Mouse (Mus musculus) midbrain, embryonic 15.5 days (tissue): ENCODE measurements at regions not wholly inside any gene's neighbourhood (a gene's known extent, or its start where the extent isn't known, plus 50 kb on each side); places are given as distances from the start of the nearest gene placed in this dataset.

Experiments
- ATAC-seq: fragments of 200-750 bp; cut with Nextera tagmentation; replicated peaks from 2 replicates; pipeline ENCODE4 v1.8.0; 2017; ENCODE audit warnings: moderate TSS enrichment
- H3K27ac ChIP-seq: fragments of 300-500 bp; sonication (generic); 2 replicates; pipeline ENCODE4 v1.5.1; 2015; ENCODE audit warnings: mild to moderate bottlenecking, inconsistent platforms
- H3K27me3 ChIP-seq: fragments of 300-500 bp; sonication (generic); replicated peaks from 2 replicates; pipeline ENCODE4 v1.6.1; 2015; ENCODE audit warnings: inconsistent platforms
- H3K36me3 ChIP-seq: fragments of 300-500 bp; sonication (generic); replicated peaks from 2 replicates; pipeline ENCODE4 v1.6.1; 2015; ENCODE audit warnings: inconsistent platforms
- H3K4me1 ChIP-seq: fragments of 300-500 bp; sonication (generic); 2 replicates; pipeline ENCODE4 v1.6.1; 2015; ENCODE audit warnings: inconsistent platforms
- H3K4me2 ChIP-seq: fragments of 300-500 bp; sonication (generic); 2 replicates; pipeline ENCODE4 v1.6.1; 2015; ENCODE audit warnings: inconsistent platforms, mild to moderate bottlenecking, moderate library complexity
- H3K4me3 ChIP-seq: fragments of 300-500 bp; sonication (generic); 2 replicates; pipeline ENCODE4 v1.5.1; 2015; ENCODE audit warnings: mild to moderate bottlenecking, inconsistent platforms
- H3K9ac ChIP-seq: fragments of 300-500 bp; sonication (generic); 2 replicates; pipeline ENCODE4 v1.6.1; 2015; ENCODE audit warnings: mild to moderate bottlenecking, inconsistent platforms
- H3K9me3 ChIP-seq: fragments of 300-500 bp; sonication (generic); 2 replicates; pipeline ENCODE4 v1.6.1; 2016; ENCODE audit warnings: inconsistent platforms
- WGBS: fragments of 180-500 bp; shearing (Covaris S2); methylation state at CpG from one replicate; pipeline ENCODE4 v1.1.7; 2015; ENCODE audit warnings: mixed read lengths; 5-methylcytosine and 5-hydroxymethylcytosine counted together

DNA sequence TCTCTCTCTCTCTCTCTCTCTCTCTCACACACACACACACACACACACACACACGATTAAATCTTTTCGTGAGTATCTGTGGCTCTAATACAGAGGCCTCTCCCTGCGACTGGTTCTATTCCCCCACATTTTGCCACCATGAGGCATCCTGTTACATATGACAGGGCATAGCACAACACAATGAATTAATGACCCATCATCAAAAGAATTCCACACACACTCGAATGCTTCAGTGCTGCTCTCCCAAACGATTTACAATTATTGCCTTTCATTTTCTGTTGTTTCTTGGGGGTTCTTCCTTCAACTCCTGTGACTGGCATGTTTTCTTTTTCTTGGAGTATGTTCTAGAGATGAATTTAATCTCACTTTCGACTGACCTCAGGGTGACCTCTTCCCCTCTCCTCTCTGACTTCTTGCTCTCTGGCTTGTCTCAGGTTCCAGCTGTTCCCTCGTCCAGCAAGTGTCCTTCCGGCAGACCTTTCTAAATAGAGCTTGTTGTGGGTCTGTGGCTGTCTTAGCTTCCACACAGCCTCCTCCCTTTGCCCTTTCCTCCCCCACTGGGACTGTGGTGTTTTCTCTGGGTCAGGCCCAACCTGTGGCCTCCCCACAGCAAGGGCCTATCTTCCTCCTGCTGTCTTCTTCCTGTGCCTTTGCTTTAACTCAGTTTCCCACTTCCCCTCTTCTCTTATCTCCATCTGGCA lies 124.1 kb upstream of the Ccdc122 start:
- H3K4me2 ChIP-seq: no peak overlapping the region
- no peak for ATAC-seq
- no peaks in the 10 kb centered on the region for H3K27me3 ChIP-seq
- WGBS: 63% methylated on average over 8 of the region's 8 CpGs
- H3K27ac ChIP-seq: no peak overlapping the region
- no peak overlapping the region for H3K9ac ChIP-seq
- H3K9me3 ChIP-seq: no peaks in the 10 kb centered on the region
- H3K4me1 ChIP-seq: no peaks in the 10 kb centered on the region
- H3K4me3 ChIP-seq: no peak overlapping the region
- no peaks in the 10 kb centered on the region for H3K36me3 ChIP-seq

DNA sequence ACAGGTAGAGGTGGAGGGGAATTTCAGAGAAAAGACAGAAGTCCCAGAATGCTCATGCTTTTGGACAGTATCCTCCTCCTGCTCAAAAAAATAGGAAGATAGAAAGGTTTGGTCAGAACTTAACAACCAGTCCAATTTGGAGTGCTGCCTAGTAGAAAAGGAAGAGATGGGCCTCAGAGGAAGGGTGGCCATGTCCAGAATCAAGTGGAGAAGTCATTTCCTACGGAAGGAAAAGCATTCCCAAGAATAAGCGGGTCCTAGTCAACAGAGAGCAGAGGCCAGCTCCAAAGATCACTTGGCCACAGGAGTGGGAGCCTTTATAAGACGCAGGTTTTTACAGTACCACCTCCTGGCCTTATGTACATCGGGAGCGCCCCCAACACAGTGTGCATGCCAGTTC lies 125.3 kb upstream of the Ccdc122 start:
- Histone ChIP-seq H3K36me3 (no peaks in the 10 kb centered on the region), H3K27ac (no peak overlapping the region), H3K9me3 (no peaks in the 10 kb centered on the region), H3K4me3 (no peak overlapping the region), H3K4me1 (no peaks in the 10 kb centered on the region), H3K4me2 (no peak overlapping the region), H3K27me3 (no peaks in the 10 kb centered on the region), H3K9ac (no peak overlapping the region)
- 93% methylated on average over 5 of the region's 5 CpGs for WGBS
- ATAC-seq: no peak

- Histone ChIP-seq H3K27me3 (no peaks in the 10 kb centered on the region), H3K4me3 (no peak overlapping the region), H3K27ac (no peak overlapping the region), H3K9me3 (no peaks in the 10 kb centered on the region), H3K9ac (no peak overlapping the region), H3K36me3 (no peaks in the 10 kb centered on the region), H3K4me2 (no peak overlapping the region), H3K4me1 (no peaks in the 10 kb centered on the region)
- WGBS: 94% methylated on average over 5 of the region's 5 CpGs
- no peak for ATAC-seq
These were observed 126.4 kb upstream of the Ccdc122 start for GRCm38 (mm10) chr14:76910186-76910585.

DNA sequence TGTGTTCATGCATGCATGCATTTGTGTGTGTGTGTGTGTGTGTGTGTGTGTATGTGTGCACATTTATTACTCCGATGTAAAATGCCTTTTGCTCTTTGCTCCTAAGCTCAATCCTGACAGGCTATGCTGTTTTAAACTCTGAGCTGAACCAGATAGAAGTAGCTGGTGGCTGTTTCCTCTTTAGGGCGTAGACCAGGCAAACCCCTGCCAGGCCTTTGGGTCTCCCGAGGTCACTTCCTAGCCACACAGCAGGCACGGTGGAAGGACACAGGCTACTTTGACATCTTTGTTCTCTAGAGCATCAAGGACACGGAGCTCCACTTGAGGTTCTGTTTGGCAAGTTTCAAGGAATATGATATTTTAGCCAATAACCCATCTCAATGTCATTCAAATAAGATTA lies 128.6 kb upstream of the Ccdc122 start:
- Histone ChIP-seq H3K4me3 (no peak overlapping the region), H3K27me3 (no peaks in the 10 kb centered on the region), H3K9me3 (no peaks in the 10 kb centered on the region), H3K9ac (no peak overlapping the region), H3K27ac (no peak overlapping the region), H3K4me1 (no peaks in the 10 kb centered on the region), H3K4me2 (no peak overlapping the region), H3K36me3 (no peaks in the 10 kb centered on the region)
- WGBS: 73% methylated on average over 5 of the region's 5 CpGs
- no peak for ATAC-seq

GRCm38 (mm10) chr14:76902962-76903757 lies 133.4 kb upstream of the Ccdc122 start:
- no peak overlapping the region for H3K9ac ChIP-seq
- ATAC-seq: no peak
- 76% methylated on average over 1 of the region's 1 CpGs for WGBS

DNA sequence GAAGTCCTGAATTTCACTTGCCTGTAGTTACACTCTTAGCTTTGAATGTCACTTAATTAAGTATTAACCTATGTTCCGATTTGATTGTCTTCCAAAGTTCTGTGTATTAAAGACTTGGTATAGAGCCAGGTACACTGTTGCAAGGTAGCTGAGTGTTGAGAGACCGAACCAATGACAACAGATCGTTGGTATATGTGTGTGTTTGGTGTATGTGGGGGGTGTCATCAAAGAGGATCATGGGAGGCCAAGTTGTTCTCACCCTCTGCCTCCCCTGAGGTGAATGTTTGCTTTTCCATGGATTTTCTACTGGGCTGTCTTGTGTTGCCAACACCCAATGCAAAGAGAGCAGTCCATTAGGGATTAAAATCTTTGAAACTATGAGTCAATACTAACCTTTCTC lies 135.1 kb upstream of the Ccdc122 start:
- Histone ChIP-seq H3K4me3 (no peak overlapping the region), H3K27me3 (no peaks in the 10 kb centered on the region), H3K9me3 (no peaks in the 10 kb centered on the region), H3K4me2 (no peak overlapping the region), H3K9ac (no peak overlapping the region), H3K27ac (no peak overlapping the region), H3K36me3 (no peaks in the 10 kb centered on the region), H3K4me1 (no peaks in the 10 kb centered on the region)
- ATAC-seq: no peak
- WGBS: 88% methylated on average over 3 of the region's 3 CpGs

More at GRCm38 (mm10) chr14:76902962-76903757, 133.4 kb upstream of the Ccdc122 start:
- H3K27me3 ChIP-seq: no peaks in the 10 kb centered on the region
- no peaks in the 10 kb centered on the region for H3K36me3 ChIP-seq
- H3K4me3 ChIP-seq: no peak overlapping the region
- H3K4me2 ChIP-seq: no peak overlapping the region
- H3K9me3 ChIP-seq: no peaks in the 10 kb centered on the region
- H3K4me1 ChIP-seq: no peaks in the 10 kb centered on the region
- H3K27ac ChIP-seq: no peak overlapping the region

DNA sequence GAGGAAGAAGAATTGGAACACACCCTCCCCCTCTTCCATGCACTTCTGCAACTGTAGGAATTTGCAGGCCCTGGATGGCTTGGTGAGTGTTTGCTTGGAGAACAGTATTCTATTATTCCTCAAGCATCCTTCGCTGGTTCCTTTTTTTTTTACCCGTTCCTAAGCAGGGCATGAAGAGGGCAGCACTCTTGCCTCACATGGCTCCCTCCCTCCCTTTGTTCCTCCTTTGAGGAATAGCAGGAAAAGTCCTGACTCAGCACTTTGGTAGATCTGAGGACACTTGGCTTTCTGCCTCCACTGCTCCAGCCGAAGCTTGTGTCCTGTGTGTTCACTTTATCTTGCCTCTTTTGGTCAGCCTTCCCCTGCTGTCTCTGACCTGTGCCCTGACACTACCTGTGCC lies 137.2 kb upstream of the Ccdc122 start:
- no peaks in the 10 kb centered on the region for H3K4me1 ChIP-seq
- H3K36me3 ChIP-seq: no peaks in the 10 kb centered on the region
- 30% methylated on average over 3 of the region's 3 CpGs for WGBS

GRCm38 (mm10) chr14:76887708-76888107 lies 148.9 kb upstream of the Ccdc122 start:
- Histone ChIP-seq H3K4me2 (no peak overlapping the region), H3K9ac (no peak overlapping the region), H3K36me3 (no peaks in the 10 kb centered on the region), H3K4me1 (peaks cover 20% of the 10 kb centered on the region), H3K4me3 (no peak overlapping the region), H3K27me3 (no peaks in the 10 kb centered on the region; the same call in 1 of the 2 replicates), H3K9me3 (no peaks in the 10 kb centered on the region), H3K27ac (no peak overlapping the region)
- WGBS: 71% methylated on average over 3 of the region's 3 CpGs
- no peak for ATAC-seq

More for the DNA sequence above, 137.2 kb upstream of the Ccdc122 start:
- Histone ChIP-seq H3K27ac (no peak overlapping the region), H3K9me3 (no peaks in the 10 kb centered on the region), H3K9ac (no peak overlapping the region), H3K4me2 (no peak overlapping the region), H3K27me3 (no peaks in the 10 kb centered on the region), H3K4me3 (no peak overlapping the region)
- no peak for ATAC-seq

DNA sequence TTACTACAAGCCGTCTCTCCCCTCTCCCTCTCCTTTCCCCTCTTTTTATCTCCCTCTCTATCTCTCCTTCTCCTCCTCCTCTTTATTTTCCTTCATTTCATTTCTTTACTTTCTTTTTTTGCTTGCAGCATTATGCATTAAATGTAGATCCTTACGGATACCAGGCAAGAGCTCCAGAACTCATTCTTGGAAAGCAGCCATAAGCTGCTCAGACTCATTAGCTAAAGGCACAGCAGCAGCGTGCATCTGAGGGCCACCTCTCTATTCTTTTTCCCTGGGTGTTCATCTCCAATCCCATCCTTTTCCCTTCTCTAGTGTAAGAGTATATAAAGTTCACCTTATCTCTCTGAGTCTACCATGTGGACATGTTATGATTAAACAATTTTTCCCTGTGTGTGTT lies 149.4 kb upstream of the Ccdc122 start:
- H3K9me3 ChIP-seq: no peaks in the 10 kb centered on the region
- no peaks in the 10 kb centered on the region; the same call in 1 of the 2 replicates for H3K27me3 ChIP-seq
- no peaks in the 10 kb centered on the region for H3K36me3 ChIP-seq
- peaks cover 25% of the 10 kb centered on the region for H3K4me1 ChIP-seq
- ATAC-seq: no peak
- H3K4me2 ChIP-seq: no peak overlapping the region
- H3K9ac ChIP-seq: no peak overlapping the region
- H3K4me3 ChIP-seq: no peak overlapping the region
- H3K27ac ChIP-seq: no peak overlapping the region
- 38% methylated on average over 3 of the region's 3 CpGs for whole genome bisulfite sequencing

GRCm38 (mm10) chr14:76883231-76883651 lies 153.3 kb upstream of the Ccdc122 start:
- Histone ChIP-seq H3K4me3 (no peak overlapping the region), H3K9me3 (no peaks in the 10 kb centered on the region), H3K27me3 (no peaks in the 10 kb centered on the region; the same call in 1 of the 2 replicates), H3K4me1 (peaks cover 31% of the 10 kb centered on the region), H3K4me2 (peak overlapping the region; percentile 18; the same call in 1 of the 2 replicates), H3K36me3 (no peaks in the 10 kb centered on the region), H3K9ac (no peak overlapping the region), H3K27ac (peak overlapping the region; percentile 77)
- peak; percentile 82 for ATAC-seq
- 7% methylated on average over 3 of the region's 3 CpGs for WGBS

GRCm38 (mm10) chr14:76882711-76883171 lies 153.8 kb upstream of the Ccdc122 start:
- Histone ChIP-seq H3K9me3 (no peaks in the 10 kb centered on the region), H3K36me3 (no peaks in the 10 kb centered on the region), H3K27ac (peak overlapping the region; percentile 77), H3K4me1 (peaks cover 31% of the 10 kb centered on the region), H3K4me2 (peak overlapping the region; percentile 18), H3K4me3 (no peak overlapping the region), H3K27me3 (no peaks in the 10 kb centered on the region; the same call in 1 of the 2 replicates), H3K9ac (no peak overlapping the region)
- 8% methylated on average over 5 of the region's 5 CpGs for WGBS
- peak; percentile 95 for ATAC-seq

DNA sequence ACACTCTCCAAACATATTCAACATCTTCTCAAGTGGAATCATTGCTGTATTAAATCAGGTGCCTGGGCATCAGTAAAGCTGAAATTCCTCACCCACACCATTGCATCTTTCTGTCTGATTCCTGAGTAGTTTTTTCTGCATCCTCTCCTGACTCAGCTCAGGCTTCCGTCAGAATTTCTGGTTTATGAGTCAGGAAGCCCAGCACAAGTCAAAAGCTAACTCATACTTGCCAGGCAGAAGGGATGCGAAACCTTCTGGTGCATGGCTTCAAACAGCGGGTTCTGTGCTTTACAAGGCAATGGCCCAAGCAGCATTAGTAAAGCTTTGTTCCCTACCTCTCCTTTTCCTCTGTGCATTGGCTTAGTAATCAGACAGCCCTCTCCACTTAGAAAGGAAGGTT lies 155.7 kb upstream of the Ccdc122 start:
- no peaks in the 10 kb centered on the region for H3K9me3 ChIP-seq
- no peak overlapping the region for H3K4me3 ChIP-seq
- H3K4me1 ChIP-seq: peaks cover 28% of the 10 kb centered on the region
- ATAC-seq: no peak
- H3K4me2 ChIP-seq: no peak overlapping the region
- WGBS: 89% methylated on average over 3 of the region's 3 CpGs
- no peaks in the 10 kb centered on the region for H3K36me3 ChIP-seq
- no peak overlapping the region for H3K9ac ChIP-seq
- H3K27ac ChIP-seq: no peak overlapping the region
- no peaks in the 10 kb centered on the region; the same call in 1 of the 2 replicates for H3K27me3 ChIP-seq
